Mouse (Mus musculus) megakaryocyte, adult 5-6 weeks (primary cell): Measurements from ENCODE around the gene Hint1. TPM values are rescaled to one million over a fixed set of nuclear protein-coding genes. Genes with fewer than 3 reads are reported as not detected.
A peak's percentile ranks its signal among the peaks of the same experiment; 100 is the strongest.
"Not testable (repeated sequence)": the region's sequence is repeated elsewhere in the genome, so short reads cannot be mapped to it uniquely, and the experiment has no call there.

Source experiments
- ATAC-seq: 2 replicates; pipeline ENCODE4 v1.8.0; 2016; ENCODE audit warnings: mild to moderate bottlenecking, inconsistent platforms; ENCODE audit not compliant: poor library complexity, severe bottlenecking
- total RNA-seq, 2 experiments: library from RNA; stranded (forward) in 1 of 2; stranded (reverse) in 1 of 2; fragments of 153-499, 151-499 nt in 1 of 2; fragments of 221-1000, 200-1000 nt in 1 of 2; gene quantifications; 2 replicates each; pipeline versions ENCODE4 v1.2.3 to v1.2.4; 2015 to 2017

Hint1 gene
- total RNA-seq, 2 experiments from 2014 or later: 450 to 459 TPM

DNA sequence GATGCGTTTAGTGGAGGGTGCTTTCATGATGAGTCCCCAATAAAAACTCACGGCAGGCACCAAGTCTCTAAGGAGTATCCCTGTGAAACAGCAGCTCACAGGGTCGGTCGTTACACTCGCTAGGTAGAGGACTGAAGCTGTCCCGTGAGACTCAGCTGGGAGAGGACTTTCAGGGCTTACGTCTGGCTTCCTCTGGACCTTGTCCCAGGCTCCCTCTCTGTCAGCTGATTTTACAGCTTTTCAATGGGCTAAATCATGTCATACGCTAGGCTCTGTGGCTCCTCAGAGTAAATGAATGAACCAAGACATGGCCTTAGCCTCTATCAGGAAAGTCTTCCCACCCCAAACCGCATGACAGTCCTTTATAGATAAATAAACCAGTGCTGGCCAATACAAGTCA is 28.4 kb downstream of the Hint1 start:
- no peak for ATAC-seq

DNA sequence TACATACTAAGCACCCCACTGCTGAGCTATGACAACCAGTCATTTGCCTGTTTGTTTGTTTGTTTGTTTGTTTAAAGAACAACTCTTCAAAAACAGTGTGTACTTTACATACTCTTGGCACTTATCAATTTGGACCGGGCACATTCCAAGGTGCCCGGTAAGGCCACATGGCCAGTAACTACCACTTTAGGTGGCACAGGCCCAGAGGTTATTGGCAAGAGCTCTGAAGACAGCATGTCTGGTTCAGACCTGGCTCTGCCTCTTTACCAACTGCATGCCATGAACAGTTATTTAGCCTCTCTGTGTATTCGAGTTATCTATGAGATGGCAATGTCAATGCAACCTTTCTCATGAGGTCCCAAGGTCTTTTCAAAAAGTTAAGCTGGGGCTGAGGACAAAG is 30.5 kb downstream of the Hint1 start:
- ATAC-seq: not testable (repeated sequence)

DNA sequence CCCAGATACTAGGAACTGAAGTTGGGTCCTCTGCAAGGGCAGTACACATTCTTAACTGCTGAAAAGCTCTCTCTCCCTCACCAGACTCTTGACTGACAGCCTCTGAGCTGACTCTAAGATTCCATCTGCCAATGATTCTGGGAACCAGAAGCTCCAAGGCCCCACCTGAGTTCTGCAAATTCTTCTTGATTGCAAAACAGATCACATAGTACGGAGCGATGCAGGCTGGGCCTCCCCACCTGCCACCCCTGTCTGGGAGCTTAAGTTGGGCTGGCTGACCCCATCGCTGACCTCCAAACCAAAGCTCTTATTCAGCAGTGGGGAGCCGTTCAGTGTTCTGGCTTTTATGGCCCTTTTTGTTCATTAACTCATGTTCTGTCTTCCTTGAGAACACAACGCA is 31.3 kb downstream of the Hint1 start:
- no peak for ATAC-seq

DNA sequence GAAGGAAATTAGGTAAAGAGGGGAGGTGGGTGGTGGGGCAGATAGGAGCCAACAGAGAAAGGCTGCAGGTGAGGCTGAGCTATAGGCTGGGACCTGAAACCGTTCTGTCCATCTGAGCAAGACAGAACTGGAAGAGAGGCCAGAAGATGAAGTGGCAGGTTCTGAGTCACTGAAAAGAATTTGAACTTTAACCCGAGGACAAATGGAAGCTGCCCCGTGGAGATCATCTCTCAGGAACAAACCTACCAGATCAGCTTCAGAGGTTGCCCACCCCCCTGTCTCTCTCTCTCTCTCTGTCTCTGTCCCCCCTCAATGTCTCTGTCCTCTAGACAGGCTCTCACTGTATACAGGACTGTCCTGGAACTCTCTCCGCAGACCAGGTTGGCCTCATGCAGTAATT is 33.5 kb downstream of the Hint1 start:
- no peak for ATAC-seq

DNA sequence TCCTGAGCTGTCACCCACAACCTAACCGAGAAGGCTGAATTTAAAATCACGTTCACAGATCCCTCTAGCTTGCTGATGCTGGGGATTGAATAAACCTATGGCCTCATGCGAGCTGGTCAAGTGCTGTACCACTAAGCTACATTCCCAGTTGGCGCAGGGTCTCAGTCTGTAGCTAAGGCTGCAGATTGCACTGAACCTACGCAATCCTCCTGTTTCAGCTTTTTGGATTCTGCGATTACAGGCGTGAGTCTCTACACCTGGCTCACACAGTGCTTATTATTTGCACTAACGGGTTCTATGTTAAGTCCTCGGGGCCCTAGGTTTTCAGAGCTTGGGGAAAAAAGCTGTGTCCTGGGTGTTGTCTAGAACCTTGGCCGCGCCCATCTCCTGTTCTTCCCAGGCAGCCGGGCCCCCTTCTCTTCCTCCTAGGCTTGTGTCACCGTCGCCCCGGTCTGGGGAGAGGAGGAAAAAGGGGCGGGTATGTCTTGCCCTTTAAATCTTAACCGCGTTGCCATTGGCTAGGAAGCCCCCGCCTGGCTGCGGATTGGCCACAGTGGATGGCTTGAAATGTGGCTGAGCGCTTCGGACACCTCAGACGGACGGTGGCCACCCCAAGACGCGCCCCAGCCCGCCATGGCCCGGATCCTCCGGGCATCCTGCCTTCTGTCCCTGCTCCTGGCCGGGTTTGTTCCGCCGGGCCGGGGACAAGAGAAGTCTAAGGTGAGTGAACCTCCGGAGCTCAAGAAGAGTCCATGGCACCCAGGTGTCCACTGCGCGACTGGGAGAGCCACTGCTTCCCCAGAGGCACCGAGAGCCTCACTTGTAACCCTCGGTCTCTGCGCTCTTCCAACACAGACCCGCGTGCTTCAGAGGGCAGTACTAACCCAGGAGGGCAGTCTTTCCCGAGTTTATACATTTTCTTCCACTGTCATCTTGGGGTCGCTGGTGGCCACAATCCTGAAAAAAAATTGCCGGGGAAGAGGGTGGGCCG is 36.4 kb downstream of the Hint1 start, which contains the start of gene Gpx3:
Gpx3 (plus strand) TSS at position 121 of the 991 bp plus-strand sequence.
- peak; percentile 76 for ATAC-seq

DNA sequence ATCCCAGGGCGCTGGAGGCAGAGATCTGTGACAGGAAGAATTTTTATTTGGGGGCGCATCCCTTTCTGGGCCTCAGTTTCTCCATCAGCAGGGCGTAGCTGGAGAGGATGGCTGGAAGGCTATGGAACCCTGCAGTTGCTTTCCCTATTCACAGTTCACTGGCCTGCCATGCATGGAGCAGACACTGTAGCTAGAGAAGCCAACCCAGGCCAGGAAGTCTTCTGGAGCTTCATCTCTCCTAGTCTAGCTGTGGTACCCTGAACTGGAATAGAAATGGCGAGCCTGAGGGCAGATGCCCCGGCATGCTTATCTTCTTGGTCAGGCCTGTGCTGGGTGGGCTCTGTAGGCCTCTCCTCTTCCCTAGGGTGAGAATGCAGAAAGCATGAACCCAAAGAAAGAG is 37.2 kb downstream of the Hint1 start:
- no peak for ATAC-seq

DNA sequence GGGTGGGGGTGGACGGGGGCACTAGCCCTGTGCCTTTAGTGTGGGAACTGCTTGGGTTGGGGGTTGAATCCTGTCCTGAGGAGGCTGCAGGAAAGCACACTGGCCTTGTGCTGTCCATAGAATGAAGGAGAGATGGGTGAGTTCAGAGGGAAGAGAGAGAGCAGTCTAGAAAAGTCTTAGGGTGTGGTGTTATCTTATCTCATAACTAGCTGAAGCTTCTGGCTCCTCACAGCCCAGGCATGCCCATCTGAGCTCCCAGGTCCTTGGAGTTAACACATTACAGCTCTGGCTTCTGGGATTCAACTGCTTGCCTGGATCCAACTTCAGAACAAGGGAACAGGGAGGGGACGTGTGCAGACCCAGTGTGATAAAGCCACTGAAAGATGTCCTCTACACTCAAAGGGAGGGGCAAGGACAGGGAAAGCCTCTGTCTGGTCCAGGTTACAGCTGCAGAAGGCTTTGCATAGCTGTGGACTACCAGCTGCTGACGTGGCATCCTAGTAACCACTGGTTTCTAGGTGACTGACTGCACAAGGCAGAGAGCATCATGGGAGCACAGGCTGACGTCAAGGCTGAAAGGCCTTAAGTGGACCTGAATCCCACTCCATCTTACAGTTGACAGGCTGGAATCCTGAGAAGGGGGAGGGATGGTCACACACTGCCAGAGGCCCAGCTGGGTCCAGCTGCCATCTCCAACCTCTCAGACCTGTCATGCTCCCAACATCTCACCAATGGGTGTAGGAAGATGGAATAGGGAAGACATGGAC is 37.9 kb downstream of the Hint1 start:
- no peak for ATAC-seq

DNA sequence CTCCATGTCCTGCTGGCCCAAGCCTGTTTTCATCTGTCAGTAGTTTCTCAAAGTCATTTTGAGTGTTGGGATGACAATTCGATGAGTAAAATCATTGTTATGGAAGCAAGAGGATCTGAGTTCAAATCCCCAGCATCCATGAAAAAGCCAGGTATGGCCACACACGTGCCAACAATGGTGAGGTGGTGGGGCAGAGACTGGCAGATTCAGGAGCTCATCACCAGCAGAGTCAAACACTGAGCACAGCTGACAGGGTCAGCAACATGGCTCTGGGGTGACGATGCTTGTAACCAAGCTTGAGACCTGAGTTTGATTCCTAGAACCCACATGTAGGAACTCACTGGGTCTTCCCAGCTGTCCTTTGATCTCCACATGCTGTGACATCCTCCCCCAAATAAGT is 38.9 kb downstream of the Hint1 start:
- ATAC-seq: no peak

DNA sequence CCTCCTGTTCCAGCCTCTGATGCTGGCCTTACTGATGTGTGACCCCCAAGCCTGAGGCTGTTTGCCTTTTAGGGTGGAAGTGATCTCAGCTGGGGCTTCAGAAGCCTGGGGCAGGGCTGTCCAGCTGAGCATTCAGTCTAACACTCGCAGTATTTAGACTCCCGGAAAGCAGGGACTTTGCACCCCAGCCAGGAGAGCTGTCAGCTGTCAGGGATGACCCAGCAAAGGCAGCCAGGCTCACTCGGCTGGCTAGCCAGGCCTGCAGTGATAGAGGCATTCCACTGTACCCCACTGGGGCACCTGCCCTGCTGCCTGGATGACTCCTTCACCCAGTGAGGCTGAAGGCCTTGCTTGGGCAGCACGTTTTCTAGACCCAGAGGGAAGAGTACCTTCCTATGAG is 39.7 kb downstream of the Hint1 start:
- ATAC-seq: no peak

DNA sequence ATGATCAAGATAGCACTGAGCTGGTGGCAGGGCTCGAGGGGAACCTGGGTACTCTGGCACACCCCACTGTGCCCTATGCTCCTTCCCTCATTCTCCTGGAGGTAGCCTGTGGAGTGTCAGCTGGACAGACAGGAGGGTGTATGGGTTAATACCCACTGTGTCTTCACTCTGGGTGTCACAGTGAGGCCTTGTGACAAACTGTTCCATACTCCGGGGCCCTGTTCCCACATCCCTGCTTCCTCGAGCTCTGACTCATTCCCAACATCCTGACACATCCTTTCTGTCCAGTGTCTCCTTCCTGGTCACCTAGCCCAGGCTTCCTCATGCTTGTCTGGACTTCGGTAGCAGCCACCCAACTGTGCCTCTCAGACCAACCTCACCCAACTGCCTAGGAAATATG is 40.3 kb downstream of the Hint1 start:
- no peak for ATAC-seq

DNA sequence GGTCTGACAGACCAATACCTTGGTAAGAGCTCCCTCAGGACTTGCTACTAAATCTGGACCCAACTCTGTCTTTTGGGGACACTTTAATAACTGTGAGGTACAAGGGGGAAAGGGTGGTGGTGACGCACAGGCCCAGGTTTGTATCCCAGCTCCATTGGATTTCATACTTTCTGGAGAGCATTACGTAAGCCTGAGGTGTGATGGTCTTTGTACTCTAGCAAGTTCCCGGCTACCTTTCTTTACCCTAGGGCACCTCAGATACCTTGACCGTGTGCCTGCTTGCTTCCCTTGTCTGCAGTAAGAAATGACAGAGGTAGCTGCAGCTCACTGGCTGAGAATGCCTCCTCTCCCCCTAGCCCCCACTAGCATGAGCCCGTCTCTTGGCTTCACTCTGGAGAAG is 41.1 kb downstream of the Hint1 start:
- no peak for ATAC-seq

DNA sequence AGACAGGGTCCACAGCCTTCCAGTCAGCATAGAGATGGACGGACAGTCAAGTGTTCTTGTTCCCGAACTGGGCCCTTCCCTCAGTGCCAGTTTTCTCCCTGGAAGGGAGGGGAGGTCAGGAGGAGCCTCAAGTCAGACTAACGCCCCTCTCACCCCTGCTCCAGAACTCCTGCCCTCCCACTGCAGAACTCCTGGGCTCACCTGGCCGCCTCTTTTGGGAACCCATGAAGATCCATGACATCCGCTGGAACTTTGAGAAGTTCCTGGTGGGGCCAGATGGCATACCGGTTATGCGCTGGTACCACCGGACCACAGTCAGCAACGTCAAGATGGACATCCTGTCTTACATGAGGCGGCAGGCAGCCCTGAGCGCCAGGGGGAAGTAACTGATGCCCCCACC is 43.1 kb downstream of the Hint1 start:
- ATAC-seq: no peak

DNA sequence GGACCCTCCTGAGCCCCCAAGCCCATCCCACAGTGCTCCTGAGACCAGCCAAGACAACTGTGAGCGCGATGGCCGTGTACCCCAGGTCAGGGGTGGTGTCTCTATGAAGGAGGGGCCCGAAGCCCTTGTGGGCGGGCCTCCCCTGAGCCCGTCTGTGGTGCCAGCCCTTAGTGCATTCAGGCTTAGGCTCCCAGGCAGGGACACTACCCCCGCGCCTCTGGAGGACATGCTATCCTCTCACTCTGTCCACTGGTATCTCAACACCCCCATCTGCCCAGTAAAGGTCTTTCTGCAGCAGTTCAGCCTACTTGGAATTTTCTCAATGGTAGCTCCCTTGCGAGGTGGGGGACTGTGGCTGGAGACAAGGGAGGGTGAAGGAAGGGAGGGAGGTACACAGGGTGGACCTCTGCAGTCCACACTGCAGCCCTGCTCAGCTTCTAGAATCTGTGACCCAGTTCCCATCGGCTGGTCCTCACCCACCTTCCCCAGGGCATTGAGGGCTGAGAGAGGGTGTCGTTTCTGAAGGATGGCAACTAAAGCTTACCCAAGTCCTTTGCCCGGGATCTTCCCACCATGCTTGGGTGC is 44.0 kb downstream of the Hint1 start:
- ATAC-seq: no peak

DNA sequence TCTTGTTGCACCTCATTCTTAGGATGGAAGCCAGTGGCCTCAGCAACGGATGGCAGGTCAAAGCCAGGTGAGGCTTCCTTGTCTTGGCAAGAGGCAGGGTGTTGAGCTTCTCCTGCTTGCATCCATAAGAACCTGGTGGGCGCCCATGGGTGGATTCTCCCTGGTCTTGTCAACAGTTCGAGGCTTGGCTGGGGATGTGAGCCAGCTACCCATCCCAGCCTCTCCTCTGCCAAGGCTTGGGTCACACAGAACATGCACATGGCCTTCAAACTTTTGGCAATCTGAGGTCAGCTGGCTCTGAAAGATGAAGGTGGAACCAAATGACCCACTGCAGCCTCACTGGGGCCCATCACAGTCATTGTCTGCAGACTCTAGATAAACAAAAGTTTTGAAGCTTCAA is 45.0 kb downstream of the Hint1 start:
- no peak for ATAC-seq

DNA sequence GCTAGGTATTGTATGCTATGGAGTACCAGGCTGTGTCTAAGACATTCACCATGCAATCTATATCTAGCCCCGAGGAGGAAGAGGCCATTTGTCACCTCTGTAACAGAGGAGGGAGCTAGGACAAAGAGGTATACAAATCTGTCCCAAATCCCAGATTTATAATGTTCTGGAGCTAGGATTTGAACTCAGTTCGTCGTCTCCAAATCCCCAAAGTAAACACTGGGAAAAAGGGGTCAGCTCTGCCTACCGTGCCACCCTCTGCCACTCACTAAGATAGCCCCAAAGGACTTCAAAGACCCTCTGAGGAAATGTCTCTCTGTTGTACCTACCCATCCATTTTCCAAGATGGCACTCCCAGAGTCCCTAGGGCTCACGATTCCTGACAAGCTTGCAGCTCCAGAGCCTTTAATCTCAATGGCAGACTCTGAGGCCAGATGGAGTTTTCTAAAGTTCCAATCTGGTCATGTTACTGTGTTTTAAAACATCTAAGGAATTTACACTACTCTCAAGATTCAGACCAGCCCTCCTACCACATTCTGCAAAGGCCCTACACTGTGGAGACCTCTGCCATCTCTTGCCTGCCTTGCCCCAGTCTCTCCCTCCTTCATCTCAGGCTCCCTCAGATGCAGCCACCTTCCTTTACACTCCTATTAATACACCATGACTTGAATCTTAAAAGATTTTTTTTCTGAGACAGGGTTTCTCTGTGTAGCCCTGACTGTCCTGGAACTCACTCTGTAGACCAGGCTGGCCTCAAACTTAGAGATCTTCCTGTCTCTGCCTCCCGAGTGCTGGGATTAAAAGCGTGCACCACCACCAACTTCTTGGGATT is 45.7 kb downstream of the Hint1 start:
- no peak for ATAC-seq

DNA sequence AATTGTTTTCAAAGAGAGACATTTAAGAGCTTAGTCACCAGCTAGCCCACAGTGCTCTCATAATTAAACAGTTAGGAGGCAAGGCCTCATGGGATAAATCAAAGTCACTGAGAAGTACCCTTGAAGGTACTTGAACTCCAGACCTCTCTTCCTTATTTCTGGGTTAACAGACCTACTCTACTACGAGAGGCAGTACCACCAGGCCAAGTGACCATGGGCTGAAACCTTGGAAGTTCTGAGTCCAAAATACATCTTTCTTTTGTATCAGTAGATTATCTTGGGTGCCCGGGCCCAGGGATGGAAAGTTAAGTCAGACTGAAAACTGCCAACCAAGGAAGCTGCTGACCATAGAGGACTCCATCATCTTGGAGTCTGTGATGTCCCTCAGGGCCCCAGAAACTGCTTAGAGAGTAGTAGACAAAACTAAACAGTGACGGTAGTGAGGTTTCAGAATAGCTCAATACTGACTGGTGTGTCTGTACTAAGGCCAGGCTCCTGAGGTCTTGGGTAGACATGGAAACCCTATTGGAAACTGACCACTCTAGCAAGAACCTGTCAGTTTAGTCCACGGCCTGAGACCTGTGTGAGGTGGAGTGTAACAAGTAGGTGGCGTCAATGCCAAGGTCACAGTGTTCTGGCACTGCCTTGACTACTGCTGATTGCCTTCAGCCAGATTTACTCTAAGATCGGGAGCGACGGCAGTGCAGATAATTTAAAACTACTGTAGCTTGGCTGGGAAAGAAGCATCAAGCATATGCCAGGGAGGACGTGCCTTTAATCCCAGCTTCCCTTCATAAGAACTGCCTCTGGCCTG is 46.5 kb downstream of the Hint1 start:
- ATAC-seq: no peak

DNA sequence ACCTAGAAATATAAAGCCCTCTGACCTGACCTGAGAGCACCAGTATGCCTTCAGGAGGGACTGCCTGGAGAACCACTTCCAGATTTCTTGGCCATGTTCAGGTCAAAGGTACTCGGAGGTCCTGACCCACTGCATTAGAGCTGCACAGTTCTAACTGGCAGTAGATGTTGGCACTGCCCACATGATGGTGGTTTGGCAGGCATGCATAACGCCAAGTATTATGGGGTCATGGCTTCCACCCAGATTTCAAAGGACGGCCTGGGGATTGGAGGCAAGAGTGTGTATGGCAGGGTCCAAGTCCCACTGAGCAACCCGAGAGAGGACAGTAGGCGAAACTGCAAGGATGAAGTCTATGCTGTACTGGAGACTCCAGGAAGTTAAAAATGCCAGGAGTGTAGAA is 47.7 kb downstream of the Hint1 start:
- no peak for ATAC-seq

DNA sequence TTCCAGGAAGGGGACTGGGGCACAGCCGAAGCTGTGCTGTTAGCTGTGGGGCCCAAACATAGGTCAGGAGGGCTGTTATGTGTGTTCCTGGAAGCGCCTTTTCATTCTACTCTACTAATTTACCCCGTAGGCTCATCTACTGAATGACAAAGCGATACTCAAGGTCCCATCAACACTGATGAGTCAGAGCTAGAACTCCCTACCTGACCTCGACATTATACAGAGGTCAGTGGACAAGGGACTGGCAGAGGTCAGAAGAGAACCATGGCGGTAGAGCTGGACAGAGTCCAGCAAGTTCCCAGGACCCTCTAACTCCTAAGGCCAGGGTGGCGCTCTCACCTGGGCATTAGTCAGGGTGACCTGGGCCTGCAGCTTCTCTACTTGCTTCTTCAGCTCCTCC is 51.3 kb downstream of the Hint1 start:
- no peak for ATAC-seq

DNA sequence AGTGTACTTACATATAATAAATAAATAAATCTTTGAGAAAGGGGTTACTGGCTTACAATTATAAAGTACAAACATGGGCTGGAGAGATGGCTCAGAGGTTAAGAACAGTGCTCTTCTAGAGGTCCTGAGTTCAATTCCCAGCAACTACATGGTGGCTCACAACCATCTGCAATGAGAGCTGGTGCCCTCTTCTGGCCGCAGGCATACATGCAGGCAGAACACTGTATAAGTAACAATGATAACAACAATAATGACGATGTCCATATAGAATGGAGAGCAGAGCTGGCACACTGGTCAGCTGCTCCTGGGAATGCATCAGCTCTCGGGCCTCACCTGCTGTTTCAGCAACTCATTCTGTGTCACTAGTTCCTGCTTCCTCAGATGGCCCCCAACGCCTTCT is 52.1 kb downstream of the Hint1 start:
- no peak for ATAC-seq
